Comparison of ENCODE assay signal across 9 mouse cellular contexts in genomic region chr14:62880084-62880851, GRCm38 (mm10). TPM values are rescaled to one million over a fixed set of nuclear protein-coding genes. Genes with fewer than 3 reads are reported as not detected.
DNase-seq lines count a peak whose midpoint lies in the region; ATAC-seq and TF ChIP-seq lines count a peak whose summit lies in the region.
"Had no signal": no experiment of that assay in that cellular context is flagged by ENCODE, and none has a peak within 500 bp of the region (broad histone marks: within the 10 kb centered on the region; RNA-seq: fewer than 3 reads in every experiment).

No protein-coding gene starts in this region.

- H3K79me2 ChIP-seq in myocyte (ENCODE audit: control insufficient read depth, insufficient read depth) = peaks cover 27% of the 10 kb centered on the region

- no peak overlapping the region for H3K4me2 ChIP-seq in embryonic facial prominence, embryonic 15.5 days (replicated peaks)
- no peak overlapping the region for H3K4me2 ChIP-seq in heart, embryonic 15.5 days
- peak overlapping the region; percentile 94 for H3K4me2 ChIP-seq in myocyte (ENCODE audit: low read depth)

- no peaks in the 10 kb centered on the region for H3K36me3 ChIP-seq in embryonic facial prominence, embryonic 15.5 days
- no peaks in the 10 kb centered on the region for H3K36me3 ChIP-seq in heart, embryonic 15.5 days
- no peaks in the 10 kb centered on the region for H3K36me3 ChIP-seq in myocyte (ENCODE audit: control insufficient read depth, insufficient read depth)

- H3K27ac ChIP-seq in embryonic facial prominence, embryonic 15.5 days (replicated peaks) = peak overlapping the region; percentile 71
- H3K27ac ChIP-seq in heart, embryonic 15.5 days = peak overlapping the region; percentile 56
- H3K27ac ChIP-seq: macrophage had no signal

- 40% methylated on average over 5 of the region's 5 CpGs for WGBS in embryonic facial prominence, embryonic 15.5 days
- WGBS in heart, embryonic 15.5 days = 66% methylated on average over 5 of the region's 5 CpGs

- no peak for ATAC-seq in embryonic facial prominence, embryonic 15.5 days (ENCODE audit: insufficient number of reproducible peaks, low FRiP score, low TSS enrichment, low read depth)
- no peak for ATAC-seq in heart, embryonic 15.5 days (replicated peaks; ENCODE audit: insufficient number of reproducible peaks, insufficient read depth, low FRiP score, low read depth)

- no peak overlapping the region for H3K9ac ChIP-seq in embryonic facial prominence, embryonic 15.5 days
- H3K9ac ChIP-seq in heart, embryonic 15.5 days = no peak overlapping the region

- H3ac ChIP-seq in myocyte (ENCODE audit: control insufficient read depth, insufficient read length) = no peak overlapping the region

- no peak overlapping the region for H3K4me3 ChIP-seq in embryonic facial prominence, embryonic 15.5 days (replicated peaks)
- no peak overlapping the region for H3K4me3 ChIP-seq in heart, embryonic 15.5 days
- no peak overlapping the region for H3K4me3 ChIP-seq in myocyte

- H3K4me1 ChIP-seq in embryonic facial prominence, embryonic 15.5 days = peaks cover 28% of the 10 kb centered on the region
- peaks cover 42% of the 10 kb centered on the region for H3K4me1 ChIP-seq in heart, embryonic 15.5 days (replicated peaks)

- TF ChIP-seq POLR2A in myocyte (IDR thresholded peaks at IDR 0.05; ENCODE audit: insufficient read length, low read depth) = no peak

- H3K27me3 ChIP-seq in embryonic facial prominence, embryonic 15.5 days = no peaks in the 10 kb centered on the region
- no peaks in the 10 kb centered on the region for H3K27me3 ChIP-seq in heart, embryonic 15.5 days
- no peaks in the 10 kb centered on the region for H3K27me3 ChIP-seq in myocyte (ENCODE audit: control insufficient read depth, insufficient read depth, insufficient read length)

- H3K9me3 ChIP-seq in embryonic facial prominence, embryonic 15.5 days (replicated peaks) = no peaks in the 10 kb centered on the region
- H3K9me3 ChIP-seq in heart, embryonic 15.5 days (replicated peaks) = no peaks in the 10 kb centered on the region

- peak; percentile 81 for DNase-seq in right cerebral cortex, adult 18-20 months
- no peak for DNase-seq in right cerebral cortex, postnatal 14 days
- DNase-seq in left cerebral cortex, adult 9 months (ENCODE audit: low spot score in 2 of 2) = peak; percentile 79 to 82
- no peak for DNase-seq in thymus, postnatal 10 days (ENCODE audit: low spot score in 2 of 2)
- no peak for DNase-seq in kidney, adult 18-20 months

TF ChIP-seq in myocyte, 11 proteins besides CTCF, POLR2A, EP300 and RAD21:
- TF ChIP-seq USF1 (IDR thresholded peaks at IDR 0.05; ENCODE audit: low read depth) = no peak
- peak; percentile 77 for TF ChIP-seq CEBPB (IDR thresholded peaks at IDR 0.05; ENCODE audit: insufficient read depth, poor library complexity, severe bottlenecking)

RNA-seq across cellular contexts. Expression of gene Wdfy2, which starts 42.8 kb away (rescaled TPM):
- 8.0 and 8.2 TPM in 2 replicates for polyA plus RNA-seq in embryonic facial prominence, embryonic 15.5 days (2015; fragmentation: Nextera tagmentation; extraction: Ambion mirVana)
- 3.0 and 4.8 TPM in 2 replicates for polyA plus RNA-seq in heart, embryonic 15.5 days (2015; fragmentation: Nextera tagmentation; extraction: Ambion mirVana)
- polyA plus RNA-seq in myocyte (2012; fragmentation: generic; extraction: Trizol) = 4.4 TPM

Comparison
In these comparisons a context has a peak if more than half of its experiments do, and no peak if none do; other contexts are left out.
1. DNase-seq: peak in right cerebral cortex, adult 18-20 months (single experiment) and left cerebral cortex, adult 9 months (2 of 2); none in right cerebral cortex, postnatal 14 days (single experiment), thymus, postnatal 10 days (0 of 2) and kidney, adult 18-20 months (single experiment).